Mouse (Mus musculus) thymus, postnatal 10 days (tissue): ENCODE measurements at regions not wholly inside any gene's neighbourhood (a gene's known extent, or its start where the extent isn't known, plus 50 kb on each side); places are given as distances from the start of the nearest gene placed in this dataset.
A peak's percentile ranks its signal among the peaks of the same experiment; 100 is the strongest.
"Not testable (repeated sequence)": the region's sequence is repeated elsewhere in the genome, so short reads cannot be mapped to it uniquely, and the experiment has no call there.

Experiments
- DNase-seq, 2 experiments: peaks; one replicate each; pipeline ENCODE4 v3.0.0; 2021; ENCODE audit warnings: low spot score in 2 of 2

DNA sequence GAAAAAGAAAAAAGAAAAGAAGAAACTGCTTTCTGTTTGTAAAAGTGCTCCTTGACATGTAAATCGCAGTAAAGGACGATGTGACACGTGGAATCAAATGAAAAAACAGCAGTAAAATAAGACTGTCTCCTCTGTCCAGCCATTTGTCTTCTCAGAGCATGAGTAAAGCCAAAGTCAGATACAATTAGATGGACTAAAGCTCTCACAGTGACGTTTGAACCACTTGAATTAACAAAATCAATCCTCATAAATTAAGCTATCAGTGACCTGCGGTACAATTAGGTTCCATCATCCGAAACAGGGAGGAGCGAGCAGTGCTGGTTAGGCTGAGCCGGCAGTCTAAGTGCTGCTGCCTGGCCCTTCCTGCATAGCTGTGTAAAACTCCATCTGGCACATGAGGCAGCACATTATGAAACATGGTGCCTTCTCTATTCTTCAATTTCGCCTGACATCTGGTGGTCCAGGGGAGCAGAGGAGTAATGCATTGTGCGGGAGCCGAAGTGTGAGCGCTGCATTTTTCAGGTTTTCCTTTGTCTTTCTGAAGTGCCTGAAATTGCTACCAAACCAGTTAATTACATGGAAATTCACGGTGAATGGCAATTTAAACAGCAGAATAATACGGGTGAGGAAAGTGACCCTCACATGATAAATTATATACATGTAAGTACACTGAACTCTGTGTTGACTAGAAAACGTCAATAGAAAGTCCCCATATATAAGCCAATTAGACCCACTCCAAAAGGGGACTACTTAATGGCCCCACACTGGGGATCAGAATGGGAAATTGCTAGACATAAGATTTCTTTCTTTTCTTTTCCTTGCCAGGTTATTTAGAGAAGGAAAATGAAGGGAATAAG lies 118.1 kb downstream of the Mmrn1 start:
- no peak for DNase-seq

DNA sequence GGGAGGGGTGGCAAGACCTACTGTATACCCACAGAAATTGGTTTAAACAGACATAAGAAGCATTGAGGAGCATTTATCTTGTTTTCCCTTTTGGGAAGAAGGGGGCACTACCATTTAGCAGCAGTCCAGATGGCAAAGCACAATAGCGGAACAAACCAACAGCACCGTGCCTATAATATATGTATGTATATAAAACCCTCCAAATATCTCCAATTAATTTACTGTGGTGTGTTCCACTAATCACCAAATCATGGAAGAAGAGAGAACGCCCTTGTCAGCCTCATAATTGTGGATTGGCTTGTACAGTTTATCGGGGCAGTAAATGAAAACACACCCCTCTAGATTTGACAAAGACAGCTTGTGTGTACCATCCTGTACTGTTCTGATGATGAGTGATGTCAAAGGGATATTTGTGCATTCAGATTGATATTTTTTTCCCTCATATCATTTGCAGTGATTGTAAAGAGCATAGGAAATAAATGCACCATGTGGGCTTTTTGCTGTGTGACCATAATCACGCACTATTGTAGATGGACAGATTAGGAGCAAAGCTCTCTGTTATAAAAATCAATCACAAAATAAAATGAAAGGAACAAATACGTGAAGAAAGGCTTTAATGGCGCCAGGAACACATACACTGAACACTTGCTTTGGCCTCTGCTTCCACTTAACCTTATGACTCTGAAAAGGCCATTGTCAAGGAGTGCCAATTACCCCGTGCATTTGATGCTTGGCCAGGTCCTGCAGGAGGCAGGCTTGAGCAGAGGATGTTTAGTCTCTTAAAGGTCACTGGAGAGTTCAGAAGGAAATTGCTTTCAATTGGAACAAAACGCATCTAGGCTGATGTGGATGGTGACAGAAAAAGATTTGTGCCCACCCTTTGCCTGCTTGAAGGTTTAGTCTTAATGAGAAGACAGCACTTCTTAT lies 119.0 kb downstream of the Mmrn1 start:
- DNase-seq: no peak

DNA sequence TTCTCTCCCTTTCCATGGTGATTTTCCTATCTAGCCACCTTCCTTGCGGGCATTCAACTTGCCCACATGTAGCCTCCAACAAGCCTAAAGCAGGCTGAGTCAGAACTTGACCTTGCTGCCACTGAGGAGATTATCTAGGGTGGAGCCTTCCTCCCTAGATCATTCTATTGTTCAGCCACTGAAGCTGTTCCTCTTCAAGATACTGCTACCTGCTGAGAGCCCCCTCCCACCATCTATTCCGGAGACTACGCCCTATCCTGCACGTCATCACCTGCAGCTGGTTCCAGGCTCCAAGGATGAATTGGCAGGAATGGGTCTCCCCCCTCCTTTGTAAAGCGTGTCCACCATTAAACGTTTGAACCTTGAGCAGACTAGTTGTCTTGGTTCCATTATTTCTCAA lies 122.9 kb downstream of the Mmrn1 start:
- DNase-seq: not testable (repeated sequence)

DNA sequence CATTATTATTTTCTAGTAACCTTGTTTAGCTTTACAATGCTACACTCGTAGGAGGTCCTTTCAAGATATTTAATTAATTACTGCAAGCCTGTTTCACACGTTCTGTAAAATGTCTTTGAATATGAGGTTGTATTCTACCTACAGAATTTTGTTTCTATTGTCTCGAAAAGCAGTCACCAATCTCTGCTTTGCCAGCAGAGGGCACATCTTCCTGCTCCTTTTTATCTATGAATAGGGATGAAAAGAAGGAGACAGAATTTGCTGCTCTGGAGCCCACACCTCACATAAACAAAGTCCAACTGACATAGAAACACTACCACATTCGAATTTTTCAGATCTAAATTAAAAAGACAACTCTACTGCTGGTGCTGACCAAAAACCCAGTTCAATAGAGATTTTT lies 117.0 kb upstream of the Ccser1 start:
- peak in 1 of 2 experiments; percentile 3 for DNase-seq

DNA sequence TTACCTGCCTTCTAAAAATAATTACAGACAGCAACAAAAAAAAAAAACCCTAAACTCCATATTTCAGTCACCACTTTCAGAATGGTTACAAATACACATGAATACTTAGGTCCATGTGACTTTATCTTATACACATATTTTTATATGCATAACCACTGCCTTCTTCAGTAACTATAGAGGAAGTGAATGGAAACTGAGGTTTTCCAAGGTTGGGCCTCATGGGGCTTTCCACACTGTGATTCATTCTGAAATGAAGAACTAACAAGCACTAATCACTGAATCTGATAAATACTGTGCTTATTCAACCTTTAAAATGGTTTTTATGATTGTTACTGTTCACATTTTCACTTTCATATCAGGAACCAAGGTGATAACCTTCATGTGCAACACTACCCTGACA lies 114.4 kb upstream of the Ccser1 start:
- no peak for DNase-seq

DNA sequence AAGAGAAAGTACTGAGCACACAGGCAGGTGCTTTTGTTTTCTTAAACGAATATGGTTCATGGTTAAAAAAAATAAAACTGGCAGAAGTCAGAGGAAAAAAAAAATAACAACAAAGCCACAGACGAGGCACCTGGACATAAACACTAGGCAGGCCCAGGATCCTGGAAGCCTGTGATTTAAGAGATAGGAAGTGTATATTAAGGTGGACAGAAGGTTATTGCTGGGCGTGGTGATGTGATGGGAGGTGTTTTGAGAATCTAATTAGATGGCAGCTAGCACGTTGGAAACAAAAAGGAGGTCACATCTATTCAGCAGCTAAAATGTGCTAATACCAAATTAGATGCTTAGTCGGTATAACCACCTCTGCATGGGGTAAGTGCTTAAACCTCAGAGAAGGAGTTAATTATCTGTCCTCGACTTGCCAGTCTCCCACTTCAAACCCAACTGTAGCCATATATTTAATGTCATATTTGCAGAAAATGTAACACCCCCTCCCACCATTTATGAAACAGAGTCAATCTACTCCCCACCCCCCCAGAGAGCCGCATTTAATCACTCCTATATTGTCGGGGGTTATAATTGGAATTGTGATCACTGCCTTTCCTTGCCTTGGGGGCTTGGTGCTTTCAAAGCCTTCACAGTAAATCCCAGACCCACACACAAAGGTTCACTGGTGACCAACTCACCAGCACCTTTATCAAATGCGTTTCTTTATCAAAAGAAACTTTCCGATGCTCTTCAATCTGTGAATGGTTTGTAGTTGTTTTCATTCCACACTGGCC lies 113.4 kb upstream of the Ccser1 start:
- no peak for DNase-seq

DNA sequence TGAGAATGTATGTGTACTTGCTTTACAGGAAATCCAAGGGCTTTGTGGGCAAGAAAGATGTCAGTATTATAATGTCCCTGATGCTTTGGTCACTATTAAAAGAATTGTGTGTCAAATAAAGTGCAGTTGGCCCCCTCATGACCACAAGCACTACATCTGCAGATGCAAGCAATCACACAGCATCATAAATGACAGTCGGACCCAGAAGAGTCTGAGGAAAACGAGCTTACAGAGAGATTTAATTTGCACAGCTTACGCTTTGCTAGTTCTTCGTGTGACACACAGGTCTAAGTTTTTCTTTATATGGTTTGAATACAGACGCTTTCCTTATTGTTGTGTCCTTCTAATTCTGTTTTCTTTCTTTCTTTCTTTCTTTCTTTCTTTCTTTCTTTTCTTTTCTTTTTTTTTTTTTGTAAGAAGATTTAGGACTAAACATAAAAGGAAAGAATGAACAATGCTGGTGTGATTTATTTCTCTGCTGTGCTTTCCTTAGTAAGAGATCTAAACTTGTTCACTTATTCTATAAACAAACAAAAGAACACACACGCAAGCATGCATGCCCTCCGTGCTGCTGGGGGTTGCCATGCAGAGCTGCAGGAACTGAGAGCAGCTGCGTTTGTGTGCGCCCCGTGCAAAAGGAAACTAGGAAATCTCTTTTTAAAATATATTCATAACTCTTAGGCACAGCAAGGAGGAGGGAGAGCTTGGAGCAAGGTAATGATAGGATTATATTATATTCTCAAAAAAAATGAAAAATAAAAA lies 112.6 kb upstream of the Ccser1 start:
- no peak for DNase-seq

DNA sequence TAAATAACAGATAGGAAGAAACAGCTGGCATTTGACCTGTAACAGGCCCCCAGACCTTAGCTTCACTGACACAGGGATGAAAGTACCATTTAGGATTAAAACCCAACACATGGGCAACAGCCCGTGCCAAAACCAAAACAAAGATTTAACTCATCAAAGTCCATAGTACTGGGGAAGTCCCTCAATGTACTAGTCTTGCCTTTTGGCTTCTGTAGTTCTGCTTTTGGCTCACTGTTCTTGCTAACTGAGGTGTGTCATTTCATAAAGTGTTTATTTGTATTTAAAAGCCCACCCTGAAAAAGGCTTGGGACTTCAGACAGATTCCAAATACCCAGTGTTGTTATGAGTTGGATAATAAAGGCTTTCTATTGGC lies 112.0 kb upstream of the Ccser1 start:
- DNase-seq: no peak

DNA sequence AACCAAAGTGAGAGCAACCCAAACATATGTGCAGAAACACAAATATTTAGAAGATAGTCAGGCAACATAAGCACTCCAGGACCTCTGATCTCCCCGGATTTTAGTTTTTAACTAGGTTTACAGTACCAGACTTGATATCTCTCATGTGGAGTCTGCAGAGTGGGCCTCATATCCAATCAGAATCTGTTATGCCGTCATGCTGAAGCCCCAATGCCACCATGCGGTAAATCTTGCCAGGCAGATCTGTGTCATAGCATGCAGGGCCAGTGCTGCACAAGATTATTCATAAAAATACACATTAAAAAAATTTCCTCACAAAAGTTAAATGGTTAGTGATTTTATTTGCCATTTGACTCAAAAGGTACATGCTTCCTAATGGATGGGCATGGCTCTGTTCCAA lies 106.9 kb upstream of the Ccser1 start:
- DNase-seq: no peak

DNA sequence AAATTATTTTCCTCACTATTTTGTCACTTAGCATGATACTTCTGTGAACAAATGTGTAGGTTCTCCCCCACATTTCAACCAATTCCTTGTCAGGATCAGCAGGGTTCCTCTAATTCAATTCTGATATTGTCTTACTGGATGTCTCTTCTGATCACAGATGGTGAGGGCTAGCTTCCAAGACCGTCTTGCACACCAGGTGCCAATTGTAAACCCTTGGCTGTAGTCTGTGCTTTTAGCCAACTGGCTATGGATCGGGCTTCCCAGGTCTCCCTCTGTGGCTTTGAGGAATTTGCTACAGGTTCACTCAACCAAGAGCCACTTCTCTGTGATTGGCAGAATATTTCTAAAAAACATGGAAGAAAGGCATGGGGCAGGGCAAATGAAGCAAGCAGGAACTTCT lies 106.3 kb upstream of the Ccser1 start:
- no peak for DNase-seq

DNA sequence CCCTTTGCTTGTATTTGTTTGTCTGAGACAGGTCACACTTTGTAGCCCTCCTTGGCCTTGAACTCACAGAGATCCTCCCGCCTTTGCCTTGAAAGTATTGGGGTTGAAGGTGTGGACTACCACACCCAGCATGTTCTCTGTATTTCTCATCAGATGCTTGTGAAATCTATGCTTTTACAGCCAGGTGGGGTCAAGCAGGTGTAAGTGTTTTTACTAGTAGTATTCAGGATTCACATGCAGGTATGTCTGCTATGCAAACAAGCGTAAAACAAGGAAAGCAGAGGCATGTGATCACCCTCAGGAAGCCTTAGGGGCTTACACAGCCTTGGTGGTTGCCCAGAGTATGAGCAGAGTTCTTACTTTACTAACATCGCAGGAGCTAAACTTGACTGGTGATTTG lies 105.4 kb upstream of the Ccser1 start:
- no peak for DNase-seq

DNA sequence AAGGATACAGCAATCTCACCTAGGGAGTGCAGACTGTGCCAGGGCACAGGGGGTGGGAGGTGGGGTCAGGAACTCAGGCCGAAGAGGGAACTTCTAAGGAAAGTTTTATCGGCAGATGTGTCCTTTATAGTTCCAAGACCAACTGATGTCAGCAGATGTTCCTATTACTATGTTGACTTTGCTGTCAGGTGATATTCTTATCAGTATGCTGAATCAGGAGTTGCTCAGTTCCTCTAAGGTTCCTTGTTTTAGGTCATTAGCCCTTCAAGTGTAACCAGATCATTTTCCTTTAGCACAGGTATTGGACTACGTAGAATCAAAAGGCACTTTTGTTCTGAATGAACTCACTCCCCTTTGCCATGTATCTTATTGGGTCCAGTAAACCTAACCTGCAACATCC lies 101.6 kb upstream of the Ccser1 start:
- DNase-seq: no peak

DNA sequence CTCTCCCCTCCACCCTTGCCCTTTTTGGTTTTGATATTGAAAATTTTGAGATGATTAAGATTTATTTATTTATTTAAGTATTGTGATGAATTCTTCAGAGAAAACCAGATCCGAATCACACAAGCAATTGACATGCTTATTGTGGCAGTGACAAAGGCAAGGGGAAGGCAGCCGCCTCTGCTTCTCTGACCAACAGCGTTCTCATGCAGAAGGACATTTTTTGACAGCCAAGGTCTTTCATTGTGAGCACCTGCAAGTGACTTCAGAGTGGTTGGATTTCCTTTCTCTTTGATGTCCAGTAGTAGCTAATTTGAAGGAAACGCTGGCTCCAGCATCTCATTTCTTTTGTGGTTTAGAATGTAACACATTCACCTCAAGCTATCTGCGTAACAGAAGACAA lies 99.5 kb upstream of the Ccser1 start:
- no peak for DNase-seq

DNA sequence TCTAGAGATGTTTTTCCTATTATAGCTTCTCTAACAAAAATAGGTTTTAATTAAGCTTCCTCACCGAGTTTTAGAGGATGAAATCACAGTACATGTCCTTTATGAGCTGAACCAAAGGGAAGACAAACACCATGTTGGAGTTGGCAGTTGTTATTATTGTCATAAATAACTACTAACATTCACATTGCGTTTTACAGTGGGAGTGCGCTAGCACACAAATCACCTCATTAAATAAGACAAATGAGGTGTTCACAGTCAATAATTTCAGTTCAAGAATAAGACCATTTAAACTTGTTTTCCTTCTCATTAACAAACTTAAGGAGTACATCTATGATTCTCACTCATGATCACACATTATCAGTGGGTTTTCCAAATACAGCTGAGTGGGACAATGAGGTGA lies 96.8 kb upstream of the Ccser1 start:
- no peak for DNase-seq

DNA sequence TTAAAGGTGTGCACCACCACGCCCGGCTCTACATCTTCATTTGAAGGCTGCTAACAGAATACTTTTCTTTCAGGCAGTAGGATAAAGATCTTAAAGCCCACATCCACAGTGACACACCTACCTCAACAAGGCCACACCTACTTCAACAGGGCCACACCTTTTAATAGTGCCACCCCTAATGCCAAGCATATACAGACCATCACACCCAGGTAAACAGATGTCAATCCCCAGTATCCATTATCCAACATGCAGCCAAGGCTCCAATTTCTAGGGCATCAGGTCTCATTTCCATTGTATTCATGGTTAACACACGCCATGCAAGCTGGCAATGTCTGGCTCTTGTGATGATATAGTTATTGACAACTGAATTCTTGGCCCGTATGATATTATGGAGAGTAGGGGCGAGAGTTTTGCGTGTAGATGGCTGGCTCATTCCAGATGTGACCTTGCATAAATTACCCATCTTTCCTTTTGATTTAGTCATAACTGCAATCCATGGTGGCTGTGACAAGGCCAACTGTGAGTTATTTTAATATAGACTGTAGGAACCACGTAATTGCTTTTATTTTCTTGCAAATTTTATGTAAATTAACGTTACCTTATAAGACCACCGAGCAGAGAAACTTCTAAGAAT lies 80.7 kb upstream of the Ccser1 start:
- no peak for DNase-seq

DNA sequence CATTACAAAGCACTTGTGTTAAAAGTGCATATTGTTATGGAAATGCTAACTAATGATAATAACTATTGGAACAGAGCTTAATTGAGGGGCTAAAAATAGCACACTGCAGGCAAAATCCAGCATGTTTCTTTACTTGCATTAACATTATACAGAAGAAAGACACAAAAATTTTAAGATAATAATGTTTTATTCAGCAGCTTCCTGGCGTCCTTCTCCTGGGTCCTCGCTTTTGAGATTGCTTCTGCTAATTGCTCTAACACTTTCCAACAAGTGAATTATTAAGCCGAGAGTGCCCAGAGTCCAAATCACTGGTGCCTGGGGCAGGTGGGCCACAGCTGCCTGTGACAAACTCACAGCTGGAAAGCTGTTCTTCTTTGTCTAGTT lies 80.2 kb upstream of the Ccser1 start:
- no peak for DNase-seq

DNA sequence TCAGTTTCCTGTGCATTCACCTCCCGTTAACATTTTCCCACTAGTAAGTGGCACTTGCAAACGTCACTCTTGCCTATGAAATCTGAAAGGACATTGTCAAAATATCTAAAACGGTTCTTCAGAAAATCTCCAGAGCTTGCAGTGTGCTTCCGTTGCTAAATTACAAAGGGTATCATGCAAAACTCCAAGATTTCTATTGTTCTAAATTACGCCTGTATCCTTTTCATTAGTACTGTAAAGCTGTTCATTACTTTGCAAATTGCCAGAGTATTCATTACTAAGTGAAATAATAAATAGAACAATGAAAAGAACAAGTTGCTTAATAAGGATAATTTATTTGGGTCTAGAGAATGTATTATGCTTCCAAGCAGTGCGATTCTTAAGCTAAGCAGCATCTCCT lies 78.2 kb upstream of the Ccser1 start:
- no peak for DNase-seq

DNA sequence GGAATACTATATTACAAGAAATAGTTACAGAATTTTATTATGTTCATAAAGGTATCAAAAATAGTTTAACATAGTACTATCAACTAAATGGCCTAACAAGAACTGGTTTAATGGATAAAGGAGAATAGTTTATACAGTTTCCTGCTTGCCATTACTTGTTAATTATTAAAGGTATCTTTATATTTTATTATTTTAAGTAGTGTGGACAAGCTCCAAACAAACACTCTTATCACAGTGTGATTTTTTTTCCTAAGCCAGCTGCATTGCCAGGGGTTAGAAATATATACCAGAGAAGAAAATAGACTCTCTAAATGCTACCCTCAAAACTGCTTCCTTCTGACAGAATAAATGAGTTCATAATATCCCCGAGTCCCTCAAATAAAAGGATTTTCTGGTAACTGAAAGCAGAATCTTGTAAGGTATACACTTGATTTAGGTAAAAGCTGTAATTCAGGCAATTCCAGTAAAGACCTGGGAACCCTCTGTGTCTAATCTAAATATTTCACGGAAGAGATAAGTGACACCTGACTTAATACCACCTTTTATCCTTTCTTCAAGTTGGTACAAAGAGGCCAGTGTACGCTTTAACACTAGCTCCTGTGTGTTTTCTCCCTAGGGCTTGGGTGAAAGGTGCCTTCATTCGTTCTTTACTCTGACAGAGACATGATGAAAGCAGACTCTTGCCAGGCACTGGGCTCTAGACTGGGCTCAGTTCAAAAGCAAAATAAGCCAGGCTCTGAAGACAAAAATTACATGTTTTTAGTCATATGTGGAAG lies 76.5 kb upstream of the Ccser1 start:
- no peak for DNase-seq

DNA sequence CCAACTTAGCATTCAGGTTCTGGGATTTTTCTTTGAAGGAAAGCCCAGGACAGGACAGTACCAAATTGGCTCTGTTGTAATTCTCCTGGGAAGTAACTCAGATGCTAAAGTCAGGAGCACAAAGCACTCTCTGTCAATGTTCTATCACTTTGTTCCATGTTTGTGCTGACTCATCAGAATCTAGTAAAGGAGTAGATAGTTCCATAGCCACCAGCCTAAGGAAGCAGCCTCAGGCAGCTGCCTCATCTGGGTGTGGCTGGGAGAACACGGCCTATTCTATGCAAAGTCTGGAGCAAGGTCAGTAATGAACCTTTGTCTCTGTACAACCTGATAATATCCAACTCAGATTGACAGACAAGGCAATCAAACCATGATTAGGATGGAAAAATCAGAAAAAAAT lies 64.9 kb upstream of the Ccser1 start:
- DNase-seq: no peak

DNA sequence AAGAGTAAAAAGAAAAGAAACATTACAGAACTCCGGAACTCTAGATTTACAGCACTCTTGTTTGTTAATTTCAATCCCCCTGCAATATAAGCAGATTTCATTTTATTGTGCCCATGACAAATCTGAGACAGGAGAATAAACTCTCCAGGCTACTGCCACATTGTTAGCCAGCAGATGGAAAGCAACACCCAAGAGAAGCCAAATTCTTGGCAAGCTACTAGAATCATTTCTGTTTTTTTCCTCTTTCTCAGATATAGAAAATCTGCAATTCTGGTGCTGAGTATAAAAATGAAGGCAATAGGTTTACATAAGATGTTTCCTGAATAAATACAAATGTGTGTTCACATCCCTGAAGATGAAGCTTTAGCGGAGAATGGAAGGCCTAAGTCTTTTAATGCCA lies 60.5 kb upstream of the Ccser1 start:
- no peak for DNase-seq
